Mouse (Mus musculus) frontal cortex, adult (tissue): ENCODE measurements at regions not wholly inside any gene's neighbourhood (a gene's known extent, or its start where the extent isn't known, plus 50 kb on each side); places are given as distances from the start of the nearest gene placed in this dataset.
A peak's percentile ranks its signal among the peaks of the same experiment; 100 is the strongest.

Experiments
- ATAC-seq: cut with Nextera tagmentation; 2 replicates; pipeline ENCODE4 v1.9.2; 2017; ENCODE audit warnings: mild to moderate bottlenecking, moderate library complexity, mixed read lengths; ENCODE audit not compliant: low TSS enrichment

DNA sequence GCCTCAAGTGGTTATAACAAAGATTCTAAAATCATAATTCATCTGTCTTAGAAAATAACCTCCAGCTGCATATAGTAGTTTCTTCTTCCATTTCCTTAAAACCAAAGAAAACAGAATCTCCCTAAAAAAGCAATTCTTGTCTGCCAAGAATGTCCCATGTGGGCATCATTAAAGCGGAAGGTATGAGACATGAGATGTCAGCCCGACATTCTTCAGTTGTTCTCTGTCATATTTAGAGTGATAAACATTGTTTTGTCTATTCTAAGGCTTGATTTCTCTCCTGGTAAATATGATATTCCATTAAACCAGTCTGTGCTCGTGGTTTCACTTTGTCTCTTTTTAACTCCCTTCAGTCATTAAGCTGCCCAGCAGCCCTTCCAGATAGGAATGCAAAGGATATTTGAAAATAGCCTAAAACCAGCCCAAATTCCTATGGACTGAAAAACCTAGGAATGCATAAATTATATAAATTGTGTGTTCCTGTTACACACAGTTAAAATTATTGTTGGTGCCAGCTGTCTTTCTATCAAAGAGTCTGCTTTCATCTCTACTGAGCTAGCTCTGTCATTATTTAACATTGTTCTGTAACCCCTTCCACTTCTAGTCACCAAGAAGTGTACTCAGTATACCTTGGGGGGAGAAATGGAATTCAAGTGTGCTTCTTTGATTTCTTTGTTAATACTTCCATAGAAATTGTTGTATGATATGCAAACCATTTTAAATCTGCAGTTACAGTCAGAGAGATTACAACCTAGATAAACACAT is 191.4 kb upstream of the Gm9747 start:
- no peak for ATAC-seq

DNA sequence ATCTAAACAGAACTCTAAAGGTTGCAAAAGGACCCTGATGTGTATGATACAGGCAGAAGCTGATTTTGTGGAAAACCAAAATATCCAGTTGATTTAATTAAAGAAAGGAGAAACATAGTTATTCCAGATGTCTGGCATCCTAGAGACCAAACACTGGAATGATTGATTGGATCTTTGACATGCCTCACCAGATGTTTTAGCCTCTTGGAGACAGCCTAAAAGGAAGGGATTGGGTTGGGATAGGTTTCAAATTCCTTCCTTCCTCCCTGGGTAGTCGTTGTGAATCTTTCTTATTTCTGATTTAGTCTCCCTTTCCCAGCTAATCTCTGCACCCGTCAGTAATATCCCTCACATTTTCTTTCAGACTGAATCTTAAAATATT is 190.9 kb upstream of the Gm9747 start:
- ATAC-seq = no peak

DNA sequence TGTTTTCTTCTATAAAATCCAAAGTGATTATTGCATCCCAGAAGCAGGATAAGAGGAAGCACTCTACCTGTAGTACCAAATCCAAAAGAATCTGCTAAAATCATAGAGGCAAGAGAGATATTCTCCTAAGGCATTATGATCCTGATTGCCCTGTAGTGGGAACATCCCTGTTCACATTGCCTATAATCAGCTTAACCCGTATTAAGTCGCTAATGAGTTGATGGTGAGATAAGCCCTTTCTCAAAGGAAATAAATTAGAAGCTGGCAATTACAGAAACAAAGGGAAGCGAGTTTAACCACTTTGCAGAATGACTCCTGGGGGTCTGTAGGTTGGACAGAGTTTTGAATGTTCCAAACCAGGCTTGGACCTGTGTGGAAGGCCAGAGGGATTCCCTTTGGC is 190.4 kb upstream of the Gm9747 start:
- ATAC-seq = no peak

DNA sequence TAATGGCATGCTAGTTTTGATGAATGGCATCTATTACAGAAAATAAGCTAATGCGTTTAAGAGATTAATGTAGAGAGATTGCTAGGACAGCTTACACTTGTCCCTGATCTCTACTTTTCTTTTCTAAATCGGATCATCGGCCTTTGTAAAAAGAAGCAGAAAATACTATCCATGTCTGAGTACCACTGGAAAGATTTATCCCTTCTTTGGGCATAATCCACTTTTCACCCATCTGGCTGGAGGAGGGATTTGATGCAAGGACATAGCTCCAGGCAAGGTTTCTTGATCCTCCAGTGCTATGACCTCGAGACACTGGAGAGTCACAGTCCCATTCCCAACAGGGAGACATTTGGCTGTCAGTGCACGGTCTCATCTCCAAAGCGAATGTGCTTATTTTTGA is 166.6 kb upstream of the Gm9747 start:
- no peak for ATAC-seq

DNA sequence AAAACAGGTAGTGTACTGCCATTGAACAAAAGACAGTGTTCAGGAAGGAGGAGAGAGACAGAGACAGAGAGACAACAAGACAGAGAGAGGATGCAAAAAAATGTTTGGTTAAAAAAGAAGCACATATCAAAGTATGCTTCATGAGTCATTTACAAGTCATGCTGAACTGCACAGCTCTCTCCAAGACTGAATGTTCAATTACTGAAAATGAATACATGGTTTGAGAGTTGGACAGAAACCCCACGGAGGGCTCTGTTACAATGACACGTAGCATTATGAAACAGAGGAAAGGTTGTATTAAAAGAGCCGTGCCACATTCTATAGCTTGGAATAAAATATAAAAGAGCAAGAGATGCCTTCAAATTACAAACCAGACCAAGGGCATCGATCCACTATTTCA is 164.3 kb upstream of the Gm9747 start:
- ATAC-seq = no peak

DNA sequence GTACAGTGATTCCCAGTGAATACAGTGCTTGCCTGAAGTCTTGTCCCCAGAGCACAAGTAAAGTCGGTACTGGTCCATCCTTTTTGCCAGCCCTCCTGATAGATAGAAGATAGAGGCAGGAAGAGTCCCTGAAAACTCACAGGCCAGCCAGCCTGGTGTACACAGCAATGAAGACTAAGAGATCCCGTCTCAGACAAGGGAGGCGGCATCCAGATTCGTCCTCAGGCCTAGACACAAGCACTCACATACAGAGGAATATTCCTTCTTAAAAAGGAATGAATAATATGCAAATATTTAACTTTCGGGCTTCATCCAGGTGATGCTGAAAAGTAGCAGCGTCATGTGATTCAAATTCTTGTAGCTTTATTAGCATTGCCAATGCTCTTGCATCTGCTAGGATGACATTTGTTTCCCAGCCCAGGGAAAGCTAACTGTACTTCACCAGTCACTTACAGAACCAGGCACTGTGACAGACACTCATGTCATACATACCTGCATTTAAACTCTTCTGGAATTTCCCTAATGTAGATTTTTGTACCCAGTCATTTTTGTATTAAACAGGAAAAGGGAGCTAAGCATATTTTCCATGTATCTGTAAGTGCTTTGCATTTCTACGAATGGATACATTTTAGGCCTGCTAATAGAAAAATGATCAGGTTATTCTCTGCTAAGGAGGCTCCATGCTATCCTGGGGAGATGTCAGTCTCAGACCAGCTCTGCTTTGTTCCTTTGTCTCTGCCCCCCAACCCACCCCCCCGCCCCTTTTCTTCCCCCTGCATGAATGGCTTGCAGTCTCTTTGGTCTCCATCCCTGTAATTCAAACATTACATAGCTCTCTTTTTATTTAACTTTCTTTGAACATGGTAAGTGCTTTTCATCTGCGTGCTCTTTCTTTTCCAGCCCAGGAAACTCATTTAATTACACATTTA is 162.5 kb upstream of the Gm9747 start:
- no peak for ATAC-seq

DNA sequence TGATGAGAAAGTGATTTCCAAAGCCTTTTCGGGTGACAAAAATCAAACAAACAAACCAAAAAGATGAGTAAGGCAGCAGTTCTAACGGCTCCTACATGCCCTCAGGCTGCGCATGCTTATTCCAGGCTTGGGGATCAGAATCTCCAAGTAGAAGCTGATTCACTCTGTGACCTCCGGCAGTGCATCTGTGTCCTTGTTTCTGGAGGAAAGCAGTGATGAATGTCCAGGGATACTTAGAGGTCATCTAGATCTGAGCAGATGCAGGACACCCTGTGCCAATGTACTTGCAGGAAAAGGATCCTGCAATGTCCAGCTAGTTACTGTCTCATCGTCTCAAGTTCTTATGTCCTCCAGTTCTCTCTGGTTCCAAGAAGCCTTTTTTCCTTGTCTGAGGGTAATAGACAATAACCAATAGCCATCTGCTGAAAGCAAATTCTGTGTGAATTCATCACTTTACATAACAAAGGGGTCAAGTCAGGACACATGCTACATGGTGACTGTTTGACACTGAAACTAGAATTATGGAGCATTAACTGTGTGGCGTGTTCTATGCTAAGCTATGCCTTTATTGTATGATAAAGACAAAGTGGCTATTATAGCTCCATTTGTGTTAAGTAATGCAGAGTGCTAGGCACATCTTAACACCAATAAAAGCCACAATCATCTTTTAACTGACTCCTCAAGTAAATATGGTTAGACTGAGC is 143.6 kb upstream of the Gm9747 start:
- ATAC-seq = no peak

DNA sequence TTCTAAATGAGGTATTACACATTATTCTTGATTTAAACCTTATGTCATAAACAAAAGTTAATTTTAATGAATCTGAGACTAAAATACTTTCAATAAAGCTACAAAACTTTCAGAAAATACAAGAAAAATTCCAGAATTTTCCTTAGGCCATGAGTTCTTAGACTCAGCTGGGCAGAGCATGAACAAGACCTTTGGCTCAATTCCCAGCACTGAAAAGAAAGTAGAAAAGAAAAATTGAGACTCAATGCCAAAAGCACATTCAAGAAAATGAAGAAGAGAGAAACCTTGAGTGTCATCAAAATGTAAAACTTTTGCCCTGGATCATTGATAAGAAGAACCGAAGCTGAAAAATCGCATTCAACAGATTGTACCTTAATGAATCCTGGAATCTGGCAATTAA is 137.8 kb upstream of the Gm9747 start:
- ATAC-seq = no peak

DNA sequence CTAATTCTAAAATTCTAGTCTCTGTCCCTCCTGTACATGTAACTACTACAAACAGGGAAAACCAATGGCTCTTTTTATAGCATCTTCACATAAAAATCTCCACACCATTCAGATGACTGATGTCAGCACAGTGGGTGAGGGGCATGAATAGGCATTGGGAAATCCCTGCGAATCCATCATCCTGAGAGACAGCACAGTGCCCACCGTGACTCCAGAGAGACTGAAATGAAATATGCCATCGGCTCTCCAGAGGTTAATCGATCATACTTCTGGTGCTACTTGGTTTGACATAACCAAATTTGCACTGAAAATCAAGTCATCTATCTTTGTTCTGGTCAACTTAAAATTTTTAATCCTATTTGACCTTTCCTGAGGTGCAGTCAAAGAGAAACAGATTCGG is 126.2 kb upstream of the Gm9747 start:
- no peak for ATAC-seq

DNA sequence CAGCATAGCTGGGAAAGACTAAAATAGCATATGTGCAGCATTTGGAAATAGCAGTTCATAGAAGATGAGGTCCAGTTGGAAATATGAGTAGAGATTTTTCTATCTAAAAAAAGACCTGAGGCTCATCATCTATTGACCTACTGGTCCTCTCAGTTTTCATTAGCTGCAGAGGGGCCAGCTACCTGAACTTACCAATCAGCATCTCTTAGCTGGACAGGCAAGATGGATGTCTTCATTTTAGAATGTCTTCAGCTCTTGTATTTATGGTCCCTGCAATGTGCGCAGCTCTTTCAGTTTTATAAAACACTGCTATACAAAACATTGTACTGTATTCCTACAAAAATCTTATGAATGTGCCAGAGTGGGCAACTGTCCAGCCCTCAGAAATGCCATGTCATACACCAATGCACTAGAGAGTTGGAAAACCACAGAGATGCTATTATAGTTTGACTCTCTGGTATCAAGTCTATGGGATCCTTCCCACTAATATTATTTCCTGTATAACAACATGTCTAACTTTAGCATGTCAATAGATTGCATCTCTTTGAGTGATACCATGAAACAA is 122.8 kb upstream of the Gm9747 start:
- no peak for ATAC-seq

DNA sequence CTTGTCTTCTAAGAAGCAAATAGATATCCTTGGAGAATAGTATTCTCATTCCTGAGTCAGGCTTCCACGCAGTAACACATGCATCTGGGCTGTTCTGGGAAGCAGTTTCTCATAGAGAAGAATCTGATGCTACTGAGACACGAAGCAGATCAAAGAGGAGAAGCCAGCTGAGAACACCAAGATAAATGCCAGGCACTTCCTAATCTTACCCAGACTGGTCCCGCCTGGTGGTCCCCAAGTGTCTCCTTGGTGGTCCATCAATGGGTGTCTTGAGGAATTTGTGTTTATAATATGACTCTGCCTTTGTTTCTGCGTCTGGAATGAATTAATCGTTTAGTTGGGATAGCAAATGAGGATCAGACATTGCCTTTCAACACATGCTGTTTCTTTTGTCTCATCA is 120.5 kb upstream of the Gm9747 start:
- ATAC-seq = peak; percentile 88

DNA sequence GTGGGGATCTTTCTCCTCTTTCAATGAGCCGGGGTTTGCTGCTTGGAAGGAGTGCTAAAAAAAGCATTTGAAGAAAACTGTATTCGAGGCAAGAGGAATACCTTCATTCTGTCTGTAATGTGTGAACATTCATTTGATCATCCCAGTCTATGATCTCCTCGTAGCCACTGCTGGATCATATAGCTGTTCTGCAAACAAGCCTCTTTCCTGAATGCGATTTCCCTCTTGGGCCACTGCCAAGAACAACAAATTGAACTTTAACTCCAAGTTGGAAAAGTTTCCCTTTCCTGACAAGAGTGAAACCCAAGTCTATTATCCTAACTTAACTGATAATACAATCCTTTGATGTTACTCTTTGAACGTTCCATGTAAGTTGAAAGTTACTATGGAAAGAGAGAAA is 108.4 kb upstream of the Gm9747 start:
- ATAC-seq = no peak

DNA sequence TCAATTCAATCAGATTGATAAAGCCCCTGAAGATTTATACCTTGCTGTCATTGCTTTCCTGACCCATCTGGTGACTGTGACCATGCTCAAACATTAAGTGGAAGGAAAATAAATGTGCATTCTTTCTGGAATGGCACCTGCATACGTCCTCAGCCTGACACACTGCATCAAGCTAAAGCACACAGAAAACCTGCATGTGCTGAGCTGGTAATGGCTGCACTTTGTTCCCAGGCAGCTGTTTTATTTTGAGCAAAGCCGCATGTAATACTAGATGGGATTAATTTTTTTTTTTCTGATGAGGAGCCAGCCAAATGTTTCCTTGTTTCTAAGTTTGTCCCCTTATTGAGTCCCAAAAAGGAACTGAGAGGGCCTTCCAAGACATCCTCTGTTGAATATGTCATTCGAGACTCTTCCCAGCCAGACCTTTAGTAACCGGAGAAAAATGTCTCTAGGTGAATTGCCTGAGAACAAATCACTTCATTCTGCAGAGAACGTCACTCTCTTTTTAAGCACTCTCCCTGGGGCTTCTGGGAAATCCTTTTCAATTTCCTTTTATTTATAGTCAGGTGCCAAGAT is 103.1 kb upstream of the Gm9747 start:
- no peak for ATAC-seq

DNA sequence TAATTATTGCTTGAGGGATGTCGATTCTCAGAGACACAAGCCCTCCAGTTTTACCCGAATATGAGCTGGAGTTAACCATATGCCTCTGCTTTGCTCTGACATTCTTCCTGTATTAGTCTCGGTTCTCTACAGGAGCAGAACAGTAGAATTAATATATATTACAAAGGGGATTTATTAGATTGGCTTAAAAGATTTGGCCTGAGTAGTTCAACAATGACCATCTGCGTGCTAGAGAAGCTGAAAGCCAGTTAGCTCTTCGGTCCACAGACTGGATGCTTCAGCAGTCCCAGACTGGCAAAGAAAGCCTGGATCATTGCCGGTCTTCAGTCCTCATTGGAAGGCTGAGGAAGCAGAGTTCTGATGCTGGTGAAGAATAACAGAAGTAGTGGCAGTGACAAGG is 100.4 kb upstream of the Gm9747 start:
- no peak for ATAC-seq

DNA sequence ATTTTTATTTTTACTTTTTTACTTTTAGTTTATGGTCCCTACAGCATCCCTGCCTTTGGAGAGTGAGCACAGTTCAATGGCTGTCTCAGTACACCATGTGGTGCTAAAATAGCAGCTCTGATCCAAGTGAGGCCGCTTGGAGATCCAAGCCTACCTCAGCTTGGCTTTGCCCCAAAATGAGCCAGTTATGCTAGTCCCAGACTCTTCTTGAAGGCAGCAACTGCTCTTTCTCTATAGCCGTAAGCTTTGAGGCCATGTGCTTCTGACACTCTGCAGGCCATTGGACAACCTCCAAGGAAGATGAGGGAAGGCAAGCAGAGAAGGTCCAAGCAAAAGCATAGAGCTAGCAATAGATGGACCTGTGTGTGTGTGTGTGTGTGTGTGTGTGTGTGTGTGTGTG is 98.0 kb upstream of the Gm9747 start:
- no peak for ATAC-seq

DNA sequence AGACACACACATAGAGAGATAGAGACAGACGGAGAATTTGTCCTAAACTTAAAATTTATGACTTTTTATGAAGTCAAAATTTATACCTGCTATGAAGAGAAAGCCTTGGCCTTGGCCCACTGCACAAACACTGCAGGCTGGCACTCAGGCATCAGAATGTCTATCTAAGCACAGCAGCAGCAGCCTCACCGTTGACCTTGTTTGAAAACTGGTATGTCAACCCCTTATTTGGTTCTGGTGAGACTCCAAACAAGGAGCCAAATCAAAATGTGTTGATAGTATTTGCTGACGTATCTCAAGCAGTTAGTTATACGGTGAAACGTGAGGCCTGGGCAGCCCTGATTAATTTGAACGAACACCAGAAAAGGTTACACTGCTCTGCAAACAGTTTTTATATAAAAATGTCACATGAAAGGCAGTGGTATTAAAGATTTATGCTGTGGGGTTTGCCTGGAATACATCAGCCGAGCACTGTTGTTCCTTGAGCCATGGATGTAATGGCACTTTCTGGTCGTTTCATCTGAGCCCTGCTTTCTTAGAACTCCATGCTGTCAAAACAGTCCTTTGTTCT is 97.1 kb upstream of the Gm9747 start:
- no peak for ATAC-seq

DNA sequence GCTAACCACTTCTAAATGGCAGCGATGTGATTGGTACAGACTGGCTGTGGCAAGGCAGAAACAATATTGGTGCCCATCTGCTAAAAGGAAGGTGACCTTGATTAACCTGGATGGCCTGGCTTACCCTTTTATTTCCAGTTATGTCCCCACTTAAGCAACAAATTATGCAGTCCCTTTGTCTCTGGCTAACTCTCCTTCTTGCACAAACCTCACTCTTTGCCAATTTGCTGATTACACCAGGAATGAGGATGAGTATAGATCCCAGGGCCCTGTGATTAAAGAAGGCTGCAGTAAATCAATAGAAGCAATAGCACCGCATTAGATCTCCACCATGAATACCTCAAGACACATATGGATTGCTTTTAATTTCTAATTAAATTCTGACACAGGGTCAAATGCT is 87.7 kb upstream of the Gm9747 start:
- no peak for ATAC-seq

DNA sequence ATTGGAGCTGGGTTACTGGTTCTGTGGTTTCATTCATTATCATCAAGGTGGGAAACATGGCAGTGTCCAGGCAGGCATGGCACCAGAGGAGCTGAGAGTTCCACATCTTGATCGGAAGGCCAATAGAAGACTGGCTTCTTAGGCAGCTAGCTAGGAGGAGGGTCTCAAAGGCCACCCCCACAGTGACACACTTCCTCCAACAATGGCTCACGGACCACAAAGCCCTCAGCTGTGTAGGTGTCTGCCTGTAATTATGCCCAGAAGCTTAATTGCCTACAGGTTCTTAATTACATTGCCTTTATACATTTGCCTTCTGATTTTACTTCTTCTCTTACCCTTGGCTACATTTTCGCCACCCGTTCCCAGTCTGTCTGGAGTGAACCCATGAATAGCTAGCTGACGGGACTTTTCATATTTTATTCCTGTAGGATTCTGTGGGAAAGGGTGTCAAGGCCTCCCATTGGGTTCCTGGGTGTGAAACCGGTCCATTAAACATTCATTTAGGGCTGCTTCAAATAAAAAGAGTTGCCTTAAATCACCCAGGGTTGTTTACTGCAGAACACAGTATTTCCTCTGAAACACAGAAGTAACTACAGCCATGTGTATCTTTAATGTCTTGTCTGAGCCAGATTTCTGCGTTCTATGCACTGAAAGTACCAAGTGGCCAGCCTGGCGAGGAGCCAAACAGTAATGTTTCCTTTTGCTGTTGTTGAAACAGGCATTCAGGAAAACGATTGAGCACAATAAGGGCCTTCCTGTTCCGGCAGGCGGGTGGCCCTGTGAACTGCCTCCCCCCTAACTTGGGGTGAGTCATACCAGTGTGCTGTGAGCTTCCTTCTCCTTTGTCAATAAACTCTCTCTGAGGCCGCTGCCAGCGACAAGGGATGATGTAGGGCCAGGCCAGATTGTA is 82.4 kb upstream of the Gm9747 start:
- ATAC-seq = peak; percentile 81

DNA sequence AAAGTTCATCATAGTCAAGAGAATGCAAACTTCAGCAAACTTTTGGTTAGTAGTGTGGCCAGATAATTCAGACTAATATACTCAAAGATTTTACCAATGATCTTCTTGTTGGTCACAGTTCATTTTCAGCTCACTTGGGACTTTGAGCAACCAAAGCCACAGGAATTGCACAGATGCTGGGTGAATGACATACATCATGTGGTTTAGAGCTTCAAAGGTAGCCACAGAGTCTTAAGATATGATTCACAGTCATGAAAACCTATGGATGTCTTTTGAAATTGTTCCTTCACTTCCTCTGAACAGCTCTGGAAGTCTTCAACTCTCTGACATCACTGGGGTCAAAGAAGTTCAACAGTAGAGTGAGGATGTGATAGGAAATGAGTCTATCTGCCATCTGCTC is 77.0 kb upstream of the Gm9747 start:
- ATAC-seq = no peak

DNA sequence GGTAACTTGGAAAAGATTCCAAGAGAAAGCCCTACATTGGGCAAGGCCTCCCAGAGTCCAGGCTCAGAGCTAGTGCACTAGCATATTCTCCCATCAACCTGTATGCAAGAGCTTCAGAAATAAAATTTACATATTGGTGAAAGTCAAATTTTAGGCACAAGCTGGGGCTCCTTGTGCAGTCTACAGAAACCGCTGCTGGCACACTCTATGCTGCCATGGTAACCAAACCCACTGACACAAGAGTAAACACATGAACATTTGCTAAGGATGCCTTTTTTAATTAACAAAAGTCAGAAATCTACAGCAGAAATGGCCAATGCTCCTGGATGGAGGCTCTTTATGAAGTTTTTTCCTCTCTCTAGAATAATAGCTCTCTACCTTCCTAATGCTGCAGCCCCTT is 75.9 kb upstream of the Gm9747 start:
- peak; percentile 89 for ATAC-seq

DNA sequence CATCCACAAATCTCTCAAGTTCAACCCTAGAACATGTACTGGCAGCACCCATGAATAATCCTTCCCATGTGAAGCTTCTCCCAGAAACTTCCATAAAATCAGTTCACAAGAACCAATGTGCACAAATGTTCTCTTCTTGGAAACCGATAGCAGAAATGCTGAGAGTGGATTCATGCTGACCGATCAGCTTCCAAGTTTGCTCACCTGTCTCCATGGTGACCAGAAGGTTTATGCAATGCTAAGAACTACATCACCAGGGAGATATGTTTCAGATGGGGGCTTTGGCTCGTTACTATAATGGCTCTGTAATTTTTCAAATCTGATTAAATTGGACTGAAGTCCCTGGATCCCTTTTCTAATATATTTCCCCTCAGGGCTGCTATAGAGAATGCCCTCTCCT is 74.4 kb upstream of the Gm9747 start:
- no peak for ATAC-seq
